Mouse (Mus musculus): ENCODE measurements around the gene Cbr3. TPM values are rescaled to one million over a fixed set of nuclear protein-coding genes. Genes with fewer than 3 reads are reported as not detected.
"Not testable (repeated sequence)": the region's sequence is repeated elsewhere in the genome, so short reads cannot be mapped to it uniquely, and the experiment has no call there.

Gene Cbr3
- polyA plus RNA-seq, 1 experiment from 2014 or later = 0.33 TPM

- H3K36me3 ChIP-seq (ENCODE audit: control insufficient read depth, insufficient read depth, low read length) = no peaks in the 10 kb centered on the region
- 69% methylated on average over 4 of the region's 4 CpGs for WGBS
- H3K27me3 ChIP-seq (replicated peaks; ENCODE audit: control insufficient read depth, insufficient read depth, low read length) = peaks cover 27% of the 10 kb centered on the region
- no peak overlapping the region for H3K9ac ChIP-seq (ENCODE audit: low read depth, low read length)
- no peak overlapping the region for H3K27ac ChIP-seq (ENCODE audit: low read depth, low read length)
- H3K9me3 ChIP-seq (ENCODE audit: control insufficient read depth, low read length) = no peaks in the 10 kb centered on the region
- DNase-seq (ENCODE audit: low spot score) (no peak), ATAC-seq (replicated peaks; ENCODE audit: low FRiP score) (no peak)
- H3K4me3 ChIP-seq (ENCODE audit: low read depth, low read length) = no peak overlapping the region
- H3K4me2 ChIP-seq = no peak overlapping the region
- peaks cover 4% of the 10 kb centered on the region for H3K4me1 ChIP-seq (replicated peaks; ENCODE audit: control insufficient read depth, insufficient read depth, low read length)
These were observed 4.8 kb upstream of the Cbr3 start for GRCm38 (mm10) chr16:93678206-93678605.

GRCm38 (mm10) chr16:93679165-93679564, 3.9 kb upstream of the Cbr3 start:
- Histone ChIP-seq H3K27me3 (replicated peaks; ENCODE audit: control insufficient read depth, insufficient read depth, low read length) (peaks cover 36% of the 10 kb centered on the region), H3K9me3 (ENCODE audit: control insufficient read depth, low read length) (no peaks in the 10 kb centered on the region), H3K36me3 (ENCODE audit: control insufficient read depth, insufficient read depth, low read length) (no peaks in the 10 kb centered on the region), H3K4me1 (replicated peaks; ENCODE audit: control insufficient read depth, insufficient read depth, low read length) (peaks cover 11% of the 10 kb centered on the region), H3K4me3 (ENCODE audit: low read depth, low read length) (no peak overlapping the region), H3K27ac (ENCODE audit: low read depth, low read length) (no peak overlapping the region), H3K4me2 (no peak overlapping the region), H3K9ac (ENCODE audit: low read depth, low read length) (no peak overlapping the region)
- ATAC-seq (replicated peaks; ENCODE audit: low FRiP score) = no peak
- DNase-seq (ENCODE audit: low spot score) = no peak
- 69% methylated on average over 9 of the region's 9 CpGs for WGBS

GRCm38 (mm10) chr16:93682156-93682688, 793 bp upstream of the Cbr3 start:
- peaks cover 11% of the 10 kb centered on the region for H3K4me1 ChIP-seq (replicated peaks; ENCODE audit: control insufficient read depth, insufficient read depth, low read length)
- no peak overlapping the region for H3K9ac ChIP-seq (ENCODE audit: low read depth, low read length)
- H3K27ac ChIP-seq (ENCODE audit: low read depth, low read length) = no peak overlapping the region
- H3K4me3 ChIP-seq (ENCODE audit: low read depth, low read length) = no peak overlapping the region
- ATAC-seq (replicated peaks; ENCODE audit: low FRiP score) (peak; percentile 10; the same call in 1 of the 2 replicates), DNase-seq (ENCODE audit: low spot score) (no peak)
- H3K4me2 ChIP-seq = peak overlapping the region; percentile 83
- H3K36me3 ChIP-seq (ENCODE audit: control insufficient read depth, insufficient read depth, low read length) = no peaks in the 10 kb centered on the region
- peaks cover 54% of the 10 kb centered on the region for H3K27me3 ChIP-seq (replicated peaks; ENCODE audit: control insufficient read depth, insufficient read depth, low read length)
- WGBS = 27% methylated on average over 13 of the region's 13 CpGs
- no peaks in the 10 kb centered on the region for H3K9me3 ChIP-seq (ENCODE audit: control insufficient read depth, low read length)

- Histone ChIP-seq H3K27ac (ENCODE audit: low read depth, low read length) (no peak overlapping the region), H3K4me2 (peak overlapping the region; percentile 83), H3K36me3 (ENCODE audit: control insufficient read depth, insufficient read depth, low read length) (no peaks in the 10 kb centered on the region), H3K27me3 (replicated peaks; ENCODE audit: control insufficient read depth, insufficient read depth, low read length) (peaks cover 54% of the 10 kb centered on the region), H3K4me1 (replicated peaks; ENCODE audit: control insufficient read depth, insufficient read depth, low read length) (peaks cover 11% of the 10 kb centered on the region), H3K9ac (ENCODE audit: low read depth, low read length) (no peak overlapping the region), H3K4me3 (ENCODE audit: low read depth, low read length) (peak overlapping the region; percentile 49), H3K9me3 (ENCODE audit: control insufficient read depth, low read length) (no peaks in the 10 kb centered on the region)
- ATAC-seq (replicated peaks; ENCODE audit: low FRiP score) (no peak), DNase-seq (ENCODE audit: low spot score) (no peak)
- WGBS = under 1% methylated on average over 53 of the region's 53 CpGs
These were observed 657 bp downstream of the Cbr3 start for GRCm38 (mm10) chr16:93683508-93684236.

GRCm38 (mm10) chr16:93684441-93684840, 1.4 kb downstream of the Cbr3 start:
- peak overlapping the region; percentile 83; the same call in 1 of the 2 replicates for H3K4me2 ChIP-seq
- H3K27ac ChIP-seq (ENCODE audit: low read depth, low read length) = no peak overlapping the region
- DNase-seq (ENCODE audit: low spot score) (no peak), ATAC-seq (replicated peaks; ENCODE audit: low FRiP score) (no peak)
- peaks cover 11% of the 10 kb centered on the region for H3K4me1 ChIP-seq (replicated peaks; ENCODE audit: control insufficient read depth, insufficient read depth, low read length)
- H3K9ac ChIP-seq (ENCODE audit: low read depth, low read length) = no peak overlapping the region
- H3K9me3 ChIP-seq (ENCODE audit: control insufficient read depth, low read length) = no peaks in the 10 kb centered on the region
- peak overlapping the region; percentile 49; the same call in 1 of the 2 replicates for H3K4me3 ChIP-seq (ENCODE audit: low read depth, low read length)
- whole genome bisulfite sequencing = 36% methylated on average over 7 of the region's 7 CpGs
- peaks cover 54% of the 10 kb centered on the region for H3K27me3 ChIP-seq (replicated peaks; ENCODE audit: control insufficient read depth, insufficient read depth, low read length)
- H3K36me3 ChIP-seq (ENCODE audit: control insufficient read depth, insufficient read depth, low read length) = no peaks in the 10 kb centered on the region

DNA sequence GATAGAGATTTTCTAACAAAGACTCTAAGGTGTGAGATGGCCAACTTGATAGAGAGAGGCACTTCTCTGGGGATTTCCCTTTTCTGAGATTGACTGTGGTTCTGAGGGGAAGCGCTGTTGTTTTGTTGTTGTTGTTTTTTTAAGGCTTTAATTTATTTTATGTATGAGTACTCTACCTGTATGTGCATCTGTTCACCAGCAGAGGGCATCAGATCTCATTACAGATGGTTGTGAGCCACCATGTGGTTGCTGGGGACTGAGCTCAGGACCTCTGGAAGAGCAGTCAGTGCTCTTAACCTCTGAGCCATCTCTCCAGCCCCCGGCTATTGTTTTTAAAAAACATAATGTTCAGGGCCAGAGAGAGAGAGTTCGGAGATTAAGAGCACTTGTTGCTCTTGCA, 2.8 kb downstream of the Cbr3 start:
- WGBS = 82% methylated on average over 3 of the region's 3 CpGs
- H3K4me2 ChIP-seq; H3K9ac ChIP-seq (ENCODE audit: low read depth, low read length); H3K36me3 ChIP-seq (ENCODE audit: control insufficient read depth, insufficient read depth, low read length); H3K4me3 ChIP-seq (ENCODE audit: low read depth, low read length); H3K9me3 ChIP-seq (ENCODE audit: control insufficient read depth, low read length); DNase-seq (ENCODE audit: low spot score); ATAC-seq (replicated peaks; ENCODE audit: low FRiP score); H3K27ac ChIP-seq (ENCODE audit: low read depth, low read length): not testable (repeated sequence)
- Histone ChIP-seq H3K4me1 (replicated peaks; ENCODE audit: control insufficient read depth, insufficient read depth, low read length) (peaks cover 11% of the 10 kb centered on the region), H3K27me3 (replicated peaks; ENCODE audit: control insufficient read depth, insufficient read depth, low read length) (peaks cover 50% of the 10 kb centered on the region)

DNA sequence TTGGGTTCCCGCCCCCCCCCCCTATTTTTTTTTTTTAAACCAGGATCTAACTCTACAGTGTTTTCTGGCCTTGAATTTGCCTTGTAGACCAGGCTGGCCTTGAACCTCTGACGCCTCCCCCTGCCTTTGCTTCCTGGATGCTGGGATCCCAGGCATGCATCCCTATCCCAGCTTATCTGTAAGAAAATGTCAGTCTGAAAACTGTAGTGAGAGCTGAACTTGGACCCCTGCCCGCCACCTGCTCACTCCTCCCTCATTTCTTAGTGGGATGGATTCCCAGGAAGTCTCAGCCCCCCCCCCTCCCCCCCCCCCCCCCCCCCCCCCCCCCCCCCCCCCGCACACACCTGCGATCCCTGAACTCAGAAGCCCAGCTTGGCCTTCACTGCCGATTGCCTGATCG, 3.4 kb downstream of the Cbr3 start:
- Histone ChIP-seq H3K27me3 (replicated peaks; ENCODE audit: control insufficient read depth, insufficient read depth, low read length) (peaks cover 45% of the 10 kb centered on the region), H3K4me1 (replicated peaks; ENCODE audit: control insufficient read depth, insufficient read depth, low read length) (peaks cover 11% of the 10 kb centered on the region), H3K36me3 (ENCODE audit: control insufficient read depth, insufficient read depth, low read length) (no peaks in the 10 kb centered on the region), H3K27ac (ENCODE audit: low read depth, low read length) (no peak overlapping the region), H3K4me2 (no peak overlapping the region), H3K9me3 (ENCODE audit: control insufficient read depth, low read length) (no peaks in the 10 kb centered on the region), H3K9ac (ENCODE audit: low read depth, low read length) (no peak overlapping the region), H3K4me3 (ENCODE audit: low read depth, low read length) (no peak overlapping the region)
- 85% methylated on average over 5 of the region's 7 CpGs for WGBS
- DNase-seq (ENCODE audit: low spot score) = no peak
- no peak for ATAC-seq (replicated peaks; ENCODE audit: low FRiP score)

DNA sequence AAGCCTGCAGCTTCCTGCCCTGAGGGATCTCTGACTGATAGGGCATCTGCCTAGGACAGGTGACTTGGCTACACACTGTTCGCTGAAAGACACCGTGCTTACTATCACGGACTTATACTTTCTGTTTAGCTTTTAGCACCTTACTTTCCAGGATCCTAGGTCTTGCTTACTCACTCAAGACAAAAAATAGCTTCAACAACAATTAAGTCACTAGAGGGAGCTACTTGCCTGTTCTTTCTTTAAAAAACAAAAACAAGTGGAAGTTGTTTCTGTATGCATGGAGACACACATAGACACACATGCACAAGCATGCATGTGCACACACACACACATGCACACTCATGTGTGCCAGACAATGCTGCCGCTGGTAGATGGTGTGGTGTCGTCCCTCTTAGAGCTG, 3.9 kb downstream of the Cbr3 start:
- DNase-seq (ENCODE audit: low spot score) (no peak), ATAC-seq (replicated peaks; ENCODE audit: low FRiP score) (no peak)
- Histone ChIP-seq H3K4me3 (ENCODE audit: low read depth, low read length) (no peak overlapping the region), H3K9me3 (ENCODE audit: control insufficient read depth, low read length) (no peaks in the 10 kb centered on the region), H3K4me2 (no peak overlapping the region), H3K9ac (ENCODE audit: low read depth, low read length) (no peak overlapping the region), H3K36me3 (ENCODE audit: control insufficient read depth, insufficient read depth, low read length) (no peaks in the 10 kb centered on the region), H3K4me1 (replicated peaks; ENCODE audit: control insufficient read depth, insufficient read depth, low read length) (peaks cover 11% of the 10 kb centered on the region), H3K27me3 (replicated peaks; ENCODE audit: control insufficient read depth, insufficient read depth, low read length) (peaks cover 40% of the 10 kb centered on the region), H3K27ac (ENCODE audit: low read depth, low read length) (no peak overlapping the region)
- WGBS = 43% methylated on average over 5 of the region's 5 CpGs

Measured in liver, embryonic 11.5 days (tissue).